Mouse (Mus musculus) forebrain, embryonic 10.5 days (tissue): ENCODE results near the gene Cavin1. TPM values are rescaled to one million over a fixed set of nuclear protein-coding genes. Genes with fewer than 3 reads are reported as not detected.
"Not testable (repeated sequence)": the region's sequence is repeated elsewhere in the genome, so short reads cannot be mapped to it uniquely, and the experiment has no call there.

Experiments
- DNase-seq: peaks from one replicate; pipeline ENCODE4 v3.0.0-alpha.2; 2017; ENCODE audit warnings: low spot score; ENCODE audit errors: extremely low spot score
- H3K27ac ChIP-seq: fragments of 300-500 bp; sonication (generic); 2 replicates; pipeline ENCODE4 v1.5.1; 2016; ENCODE audit warnings: mild to moderate bottlenecking
- H3K27me3 ChIP-seq: fragments of 300-500 bp; sonication (generic); 2 replicates; pipeline ENCODE4 v1.6.1; 2016; ENCODE audit warnings: mild to moderate bottlenecking; ENCODE audit not compliant: poor library complexity, severe bottlenecking
- H3K36me3 ChIP-seq: fragments of 300-500 bp; sonication (generic); replicated peaks from 2 replicates; pipeline ENCODE4 v1.6.1; 2016; ENCODE audit warnings: mild to moderate bottlenecking, moderate library complexity
- H3K4me1 ChIP-seq: fragments of 300-500 bp; sonication (generic); 2 replicates; pipeline ENCODE4 v1.6.1; 2016
- H3K4me3 ChIP-seq: fragments of 300-500 bp; sonication (generic); 2 replicates; pipeline ENCODE4 v1.5.1; 2016; ENCODE audit warnings: mild to moderate bottlenecking, moderate library complexity
- H3K9me3 ChIP-seq: fragments of 300-500 bp; sonication (generic); 2 replicates; pipeline ENCODE4 v1.6.1; 2016; ENCODE audit warnings: mild to moderate bottlenecking, moderate library complexity
- WGBS: fragments of 180-500 bp; shearing (Covaris S2); methylation state at CpG from one replicate; pipeline ENCODE4 v1.1.7; 2016; 5-methylcytosine and 5-hydroxymethylcytosine counted together
- polyA plus RNA-seq: library from polyadenylated mRNA; unstranded; fragments of >200 nt; fragmentation: Nextera tagmentation; extraction: Ambion mirVana; gene quantifications from 2 replicates; pipeline ENCODE4 v1.2.1, GENCODE M21; 2016

The Cavin1 gene
- polyA plus RNA-seq = 16.1 and 16.6 TPM in 2 replicates

DNA sequence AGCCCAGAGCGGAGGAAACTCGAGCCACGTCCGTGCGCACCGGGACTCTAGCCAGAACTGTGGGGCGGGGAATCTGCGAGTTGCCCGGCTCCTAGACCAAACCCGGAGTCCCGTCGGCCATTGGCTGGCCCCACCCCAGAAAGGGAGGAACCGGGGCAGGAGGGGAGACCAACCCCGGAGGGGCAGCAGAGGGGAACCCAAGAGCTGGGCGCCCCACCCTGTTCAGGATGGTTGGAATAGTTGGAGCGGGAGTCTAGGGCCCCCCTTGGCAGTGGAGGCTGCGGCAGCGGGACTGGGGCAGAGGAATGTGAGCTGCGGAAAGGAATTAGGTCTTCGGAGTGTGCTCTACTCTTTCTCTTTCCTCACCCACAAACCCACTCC, at the start of gene Cavin1:
Gene Cavin1 (minus strand): TSS at position 331 of the 381 bp plus-strand sequence.
- Histone ChIP-seq H3K27ac (peak within 1 kb of the TSS; percentile 26; the same call in 1 of the 2 replicates), H3K4me1 (peaks cover 18% of the 10 kb centered on the region), H3K36me3 (no peaks in the 10 kb centered on the region), H3K9me3 (no peaks in the 10 kb centered on the region), H3K4me3 (peak within 1 kb of the TSS; percentile 47), H3K27me3 (peaks cover 100% of the 10 kb centered on the region)
- peak; percentile 46 for DNase-seq
- 2% methylated on average over 20 of the region's 20 CpGs for WGBS

DNA sequence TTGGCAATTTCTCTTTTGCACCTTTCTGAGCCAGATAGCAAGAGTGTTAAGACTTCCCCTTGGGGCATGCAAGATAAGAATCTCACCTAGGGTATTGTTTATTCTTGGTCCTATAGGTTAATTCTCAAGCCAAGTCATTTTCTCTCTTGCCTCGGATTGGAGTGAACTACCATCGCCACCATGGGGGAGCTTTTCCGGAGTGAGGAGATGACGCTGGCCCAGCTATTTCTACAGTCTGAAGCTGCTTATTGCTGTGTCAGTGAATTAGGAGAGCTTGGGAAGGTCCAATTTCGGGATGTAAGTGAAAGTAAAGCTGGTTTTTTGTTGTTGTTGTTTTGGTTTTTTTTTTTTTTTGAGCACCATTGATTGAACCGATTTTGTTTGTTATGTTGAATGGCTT, 41.0 kb upstream of the Cavin1 start:
- WGBS = 86% methylated on average over 6 of the region's 6 CpGs
- peaks cover 24% of the 10 kb centered on the region for H3K4me1 ChIP-seq
- H3K27ac ChIP-seq = no peak overlapping the region
- no peaks in the 10 kb centered on the region for H3K9me3 ChIP-seq
- peaks cover 35% of the 10 kb centered on the region for H3K36me3 ChIP-seq
- no peaks in the 10 kb centered on the region for H3K27me3 ChIP-seq
- DNase-seq = no peak
- no peak overlapping the region for H3K4me3 ChIP-seq

DNA sequence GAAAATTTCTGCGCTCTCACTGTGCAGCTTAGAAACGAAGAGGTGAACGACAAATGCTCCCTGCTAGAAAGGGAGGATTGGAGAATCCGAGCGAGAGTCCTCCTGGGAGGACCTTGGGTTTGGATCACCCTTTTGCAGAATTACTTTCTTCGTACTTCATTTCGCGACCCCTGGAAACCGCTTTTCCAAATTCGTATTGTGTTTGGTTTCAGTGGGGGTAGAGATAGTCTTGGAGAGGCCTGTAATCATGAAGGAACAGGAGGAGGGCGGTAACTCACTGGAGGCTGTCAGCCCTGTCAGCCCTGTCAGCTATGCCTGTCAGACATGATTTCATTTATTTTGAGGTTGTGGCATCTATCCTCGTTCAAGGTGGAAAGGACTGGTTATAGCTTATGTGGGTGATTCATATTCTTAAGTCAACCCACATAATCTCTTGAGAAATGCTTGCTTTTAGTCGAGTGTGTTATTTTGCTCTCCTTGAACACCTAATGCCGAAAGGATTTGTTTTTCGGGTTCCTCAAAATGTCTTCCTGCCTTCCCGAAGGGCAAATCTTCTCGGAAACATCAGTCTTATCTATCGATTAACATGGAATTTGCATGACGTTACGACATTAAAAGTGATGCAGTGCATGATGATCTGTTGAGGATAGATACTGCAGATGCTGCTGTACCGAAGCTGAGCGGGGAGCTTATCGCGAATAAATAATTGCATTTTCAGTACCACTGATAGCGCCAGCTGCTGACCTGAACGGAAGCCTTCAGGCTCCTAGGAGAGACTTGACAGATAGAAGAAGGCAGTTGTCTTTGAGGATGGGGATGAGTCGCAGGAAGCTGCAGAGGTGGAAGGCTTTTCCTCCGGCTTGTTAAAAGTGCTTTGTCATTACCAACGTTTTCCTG, 39.4 kb upstream of the Cavin1 start:
- H3K4me3 ChIP-seq = peak overlapping the region; percentile 74
- H3K36me3 ChIP-seq = peaks cover 29% of the 10 kb centered on the region
- no peak for DNase-seq
- no peaks in the 10 kb centered on the region for H3K9me3 ChIP-seq
- H3K27me3 ChIP-seq = no peaks in the 10 kb centered on the region; the same call in 1 of the 2 replicates
- 16% methylated on average over 29 of the region's 29 CpGs for WGBS
- H3K27ac ChIP-seq = peak overlapping the region; percentile 89
- H3K4me1 ChIP-seq = peaks cover 24% of the 10 kb centered on the region

DNA sequence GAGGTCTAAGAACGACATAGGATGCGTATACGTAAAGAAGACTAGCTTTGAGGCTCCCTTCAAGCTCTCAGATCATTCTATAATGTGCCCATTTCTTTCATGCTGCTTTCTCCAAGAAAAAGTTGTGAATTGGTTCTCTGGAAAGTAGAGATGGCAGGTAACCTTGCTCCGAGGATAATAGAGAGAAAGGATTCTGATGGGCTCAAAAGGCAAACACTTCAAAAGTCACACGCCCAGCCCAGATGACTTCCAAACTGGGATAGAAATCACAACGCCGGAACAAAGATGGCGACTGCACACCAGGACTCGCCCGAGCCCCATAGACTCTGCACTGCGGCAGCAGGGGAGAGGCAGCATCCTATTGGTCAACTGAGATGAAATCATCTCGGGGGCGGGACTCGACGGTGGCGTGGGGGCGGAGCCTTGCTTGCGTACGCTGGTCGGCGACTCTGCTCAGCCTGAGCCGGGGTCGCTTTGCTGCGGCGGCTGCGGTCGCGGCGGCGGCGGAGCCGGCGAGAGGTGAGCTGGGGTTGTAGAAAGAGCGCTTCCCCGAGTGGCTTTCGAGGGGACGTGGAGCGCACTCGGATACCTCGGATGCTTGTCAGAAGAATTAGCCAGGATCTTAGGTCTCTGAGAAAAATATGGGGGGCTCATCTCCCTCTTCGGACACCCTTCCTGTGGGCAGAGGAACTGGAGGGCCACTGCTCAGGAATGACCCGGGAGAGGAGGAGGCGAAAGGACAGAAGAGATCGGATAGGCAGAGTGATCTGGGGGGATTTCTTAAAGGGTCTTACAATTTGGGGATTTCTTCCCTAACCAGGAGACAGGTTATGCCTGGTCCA, 38.6 kb upstream of the Cavin1 start, which contains the start of gene Atp6v0a1:
Gene Atp6v0a1 (plus strand): TSS at position 407 of the 842 bp plus-strand sequence.
- Histone ChIP-seq H3K36me3 (peaks cover 22% of the 10 kb centered on the region), H3K4me3 (peak within 1 kb of the TSS; percentile 74), H3K27me3 (no peaks in the 10 kb centered on the region; the same call in 1 of the 2 replicates), H3K27ac (peak within 1 kb of the TSS; percentile 89), H3K4me1 (peaks cover 24% of the 10 kb centered on the region), H3K9me3 (no peaks in the 10 kb centered on the region)
- 1% methylated on average over 44 of the region's 44 CpGs for WGBS
- DNase-seq = peak; percentile 97

DNA sequence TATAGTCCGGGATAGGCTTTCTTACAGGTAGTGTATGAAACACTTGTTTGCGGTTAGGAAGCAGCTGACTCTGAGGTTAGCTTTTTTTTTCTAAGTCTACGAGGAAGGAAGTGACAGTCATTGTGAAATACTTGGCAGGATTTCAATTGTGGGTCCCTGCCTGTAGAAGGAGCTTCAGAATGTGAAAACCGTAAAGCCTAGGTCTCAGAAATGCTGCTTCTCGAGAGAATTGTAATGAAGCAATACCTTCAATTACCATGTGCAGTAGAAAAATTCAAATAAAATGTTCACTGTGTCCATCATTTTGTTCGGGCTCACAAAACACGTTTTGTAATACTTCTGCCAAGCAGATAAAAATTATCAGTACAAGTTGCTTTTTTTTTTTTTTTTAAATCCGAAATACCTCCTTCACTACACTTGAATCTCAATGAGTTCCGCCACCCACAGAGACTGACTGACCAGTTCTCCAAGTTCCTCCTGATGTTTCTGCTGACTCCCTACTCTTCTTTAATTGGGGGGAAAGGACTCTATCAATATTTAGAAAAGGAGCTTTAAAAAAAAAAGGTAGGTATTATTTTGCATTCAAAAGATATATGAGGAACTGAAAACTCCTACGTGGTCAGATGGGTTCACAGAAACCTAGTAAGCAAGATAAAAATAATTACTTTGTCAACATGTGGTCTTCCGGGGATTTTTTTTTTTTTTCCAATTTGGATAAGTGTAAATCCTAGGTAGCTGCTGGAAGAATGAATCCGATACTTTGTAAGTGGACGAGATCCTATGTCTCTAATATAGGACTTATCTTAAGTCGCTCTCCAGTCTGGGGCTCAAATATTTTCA, 37.7 kb upstream of the Cavin1 start:
- Histone ChIP-seq H3K9me3 (no peaks in the 10 kb centered on the region), H3K4me1 (peaks cover 24% of the 10 kb centered on the region), H3K36me3 (peaks cover 13% of the 10 kb centered on the region), H3K27ac (peak overlapping the region; percentile 89), H3K4me3 (peak overlapping the region; percentile 74), H3K27me3 (no peaks in the 10 kb centered on the region; the same call in 1 of the 2 replicates)
- DNase-seq = no peak
- 63% methylated on average over 14 of the region's 14 CpGs for WGBS

DNA sequence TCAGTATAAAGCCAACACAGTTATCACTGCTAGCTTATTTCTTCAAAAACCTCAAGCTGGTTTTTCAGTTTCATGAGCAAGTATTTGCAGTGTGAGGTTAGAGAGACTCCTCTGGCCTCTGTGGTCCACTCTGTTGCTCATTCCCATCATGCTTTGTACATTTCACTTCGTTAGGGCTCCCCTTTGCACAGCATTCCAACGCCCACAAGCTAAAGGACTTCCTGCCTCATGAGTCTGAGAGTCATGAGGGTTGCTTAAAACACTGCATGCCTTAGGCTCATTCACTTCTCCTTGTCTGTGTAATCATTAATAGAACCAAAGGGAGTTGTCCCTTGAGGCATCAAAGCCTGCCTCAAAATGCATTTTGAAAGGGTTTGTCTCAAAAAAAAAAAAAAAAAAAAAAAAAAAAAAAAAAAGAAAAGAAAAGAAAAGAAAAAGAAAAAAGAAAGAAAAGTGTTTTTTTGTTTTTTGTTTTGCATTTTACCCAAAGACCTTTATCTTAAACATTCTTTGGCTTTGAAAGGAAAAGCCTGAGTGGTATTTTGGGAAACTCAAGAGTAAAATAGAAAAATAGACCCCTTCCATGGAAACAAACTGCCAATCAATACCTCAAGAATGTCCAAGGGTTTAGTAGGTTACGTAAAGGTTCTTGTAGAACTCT, 32.5 kb upstream of the Cavin1 start:
- Histone ChIP-seq H3K27ac (no peak overlapping the region), H3K27me3 (peaks cover 9% of the 10 kb centered on the region), H3K4me1 (no peaks in the 10 kb centered on the region), H3K9me3 (no peaks in the 10 kb centered on the region), H3K4me3 (no peak overlapping the region), H3K36me3 (no peaks in the 10 kb centered on the region)
- DNase-seq = no peak
- 47% methylated on average over 3 of the region's 3 CpGs for WGBS

DNA sequence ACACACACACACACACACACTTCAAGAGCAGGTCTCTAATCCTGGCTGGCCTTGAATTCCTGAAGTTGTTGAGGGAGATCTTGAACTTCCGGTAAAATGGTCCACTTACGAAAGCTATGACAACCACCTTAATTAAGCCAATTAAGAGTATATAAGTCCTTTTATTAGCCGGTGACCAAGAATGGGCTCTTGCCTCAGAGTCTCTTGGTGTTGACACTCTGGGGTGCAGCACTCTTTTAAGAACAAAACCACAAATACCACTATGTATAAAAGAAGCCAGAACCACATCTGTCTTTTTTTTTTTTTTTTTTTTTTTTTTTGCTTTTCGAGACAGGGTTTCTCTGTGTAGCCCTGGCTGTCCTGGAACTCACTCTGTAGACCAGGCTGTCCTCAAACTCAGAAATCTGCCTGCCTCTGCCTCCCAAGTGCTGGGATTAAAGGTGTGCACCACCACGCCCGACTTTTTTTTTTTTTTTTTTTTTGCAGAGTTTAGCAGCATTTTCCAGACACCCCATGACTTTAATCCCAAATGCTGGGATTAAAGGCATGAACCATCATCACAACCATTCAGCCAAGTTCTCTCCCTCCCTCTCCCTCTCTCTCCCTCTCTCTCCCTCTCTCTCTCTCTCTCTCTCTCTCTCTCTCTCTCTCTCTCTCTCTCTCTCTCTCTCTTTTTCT, 31.3 kb upstream of the Cavin1 start:
- H3K27me3 ChIP-seq, DNase-seq, H3K4me1 ChIP-seq, H3K9me3 ChIP-seq, H3K27ac ChIP-seq, H3K36me3 ChIP-seq, H3K4me3 ChIP-seq: not testable (repeated sequence)
- 76% methylated on average over 6 of the region's 6 CpGs for WGBS

DNA sequence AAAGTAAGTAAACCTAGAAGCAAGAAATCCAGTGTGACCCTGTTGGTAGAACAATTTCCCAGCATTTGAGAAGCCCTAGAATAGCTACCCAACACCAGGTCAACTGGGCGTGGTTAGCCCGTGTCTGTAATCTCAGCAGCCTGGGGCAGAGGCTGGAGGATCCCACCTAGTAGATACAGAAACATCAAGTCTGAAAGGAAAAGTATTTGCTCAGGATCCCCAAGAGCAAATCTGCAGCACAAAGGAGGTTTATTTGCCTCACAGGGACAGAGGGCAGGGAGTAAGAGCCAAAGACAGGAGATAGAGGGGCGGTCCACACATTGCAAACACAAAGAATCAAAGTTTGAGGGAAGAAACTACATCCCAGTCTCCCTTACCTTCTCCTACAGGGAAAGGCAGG, 28.6 kb upstream of the Cavin1 start:
- Histone ChIP-seq H3K4me1 (no peaks in the 10 kb centered on the region), H3K36me3 (no peaks in the 10 kb centered on the region), H3K27me3 (peaks cover 9% of the 10 kb centered on the region), H3K27ac (no peak overlapping the region), H3K9me3 (no peaks in the 10 kb centered on the region), H3K4me3 (no peak overlapping the region)
- DNase-seq = no peak
- 72% methylated on average over 3 of the region's 3 CpGs for WGBS

DNA sequence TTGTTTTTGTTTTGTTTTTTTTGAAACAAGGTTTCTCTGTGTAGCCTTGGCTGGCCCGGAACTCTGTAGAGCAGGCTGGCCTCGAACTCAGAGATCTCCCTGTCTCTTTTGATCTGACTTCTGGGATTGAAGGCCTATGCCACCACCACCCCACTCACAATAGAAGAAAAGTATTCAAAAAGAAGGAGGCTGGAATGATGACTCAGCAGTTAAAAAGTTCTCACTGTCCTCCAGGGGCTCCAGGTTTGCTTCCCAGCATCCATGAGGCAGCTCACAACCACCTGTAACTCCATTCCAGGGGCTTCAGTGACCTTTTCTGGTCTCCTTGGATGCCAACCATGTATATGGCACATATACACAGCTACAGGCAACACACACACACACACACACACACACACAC, 28.1 kb upstream of the Cavin1 start:
- DNase-seq = no peak
- H3K36me3 ChIP-seq = no peaks in the 10 kb centered on the region
- no peak overlapping the region for H3K27ac ChIP-seq
- H3K9me3 ChIP-seq = no peaks in the 10 kb centered on the region
- peaks cover 9% of the 10 kb centered on the region for H3K27me3 ChIP-seq
- WGBS = 87% methylated on average over 2 of the region's 2 CpGs
- no peaks in the 10 kb centered on the region for H3K4me1 ChIP-seq
- no peak overlapping the region for H3K4me3 ChIP-seq

DNA sequence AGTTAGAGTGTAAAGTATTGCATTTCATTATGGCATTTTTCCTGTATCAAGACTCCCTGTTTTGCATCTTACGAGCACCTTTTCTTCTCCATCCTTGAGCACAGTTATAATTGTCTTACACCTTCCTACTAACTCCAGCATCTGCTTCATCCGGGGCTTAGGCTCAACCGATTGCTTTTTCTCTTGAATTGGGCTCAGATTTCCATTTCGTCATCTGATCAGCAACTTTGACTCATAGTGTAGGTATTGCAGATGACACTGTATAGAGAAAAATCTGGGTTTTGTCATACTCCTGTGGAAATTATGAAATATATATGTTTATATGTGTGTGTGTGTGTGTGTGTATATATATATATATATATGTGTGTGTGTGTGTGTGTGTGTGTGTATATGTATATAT, 25.8 kb upstream of the Cavin1 start:
- DNase-seq = no peak
- Histone ChIP-seq H3K27ac (no peak overlapping the region), H3K4me3 (no peak overlapping the region), H3K36me3 (no peaks in the 10 kb centered on the region), H3K9me3 (no peaks in the 10 kb centered on the region), H3K4me1 (no peaks in the 10 kb centered on the region), H3K27me3 (peaks cover 8% of the 10 kb centered on the region)
- 90% methylated on average over 4 of the region's 4 CpGs for WGBS

DNA sequence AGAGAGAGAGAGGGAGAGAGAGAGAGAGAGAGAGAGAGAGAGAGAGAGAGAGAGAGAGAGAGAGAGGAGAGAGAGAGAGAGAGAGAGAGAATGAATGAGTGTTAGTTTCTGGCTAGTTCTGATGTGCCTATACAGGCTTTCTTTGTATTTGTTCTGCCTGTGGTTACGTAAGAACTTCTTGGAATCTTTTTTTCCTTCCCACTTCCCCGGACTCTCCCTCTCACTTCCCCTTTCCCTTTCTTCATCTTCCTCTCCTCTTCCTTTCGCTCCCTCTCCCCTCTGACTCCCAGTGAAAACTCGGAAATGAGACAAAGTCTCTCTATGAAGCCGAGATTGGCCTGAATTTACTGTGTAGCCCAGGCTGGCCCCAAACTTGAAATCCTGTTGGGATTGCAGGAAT, 24.0 kb upstream of the Cavin1 start:
- H3K4me3 ChIP-seq = no peak overlapping the region
- H3K27ac ChIP-seq = no peak overlapping the region
- H3K9me3 ChIP-seq = no peaks in the 10 kb centered on the region
- H3K4me1 ChIP-seq = peaks cover 4% of the 10 kb centered on the region; the same call in 1 of the 2 replicates
- DNase-seq = no peak
- 80% methylated on average over 5 of the region's 5 CpGs for WGBS
- H3K36me3 ChIP-seq = no peaks in the 10 kb centered on the region
- no peaks in the 10 kb centered on the region for H3K27me3 ChIP-seq
